Mouse (Mus musculus) myocyte (in vitro differentiated cells): ENCODE data around the gene H2al2a. TPM values are rescaled to one million over a fixed set of nuclear protein-coding genes. Genes with fewer than 3 reads are reported as not detected.

Source experiments
- H3K27me3 ChIP-seq: one replicate; pipeline ENCODE4 v1.6.1; 2011; ENCODE audit not compliant: control insufficient read depth, insufficient read depth, insufficient read length
- H3K36me3 ChIP-seq: one replicate; pipeline ENCODE4 v1.6.1; 2011; ENCODE audit not compliant: control insufficient read depth, insufficient read depth
- H3K4me2 ChIP-seq: one replicate; pipeline ENCODE4 v1.6.1; 2011; ENCODE audit warnings: low read depth, control low read depth
- H3K4me3 ChIP-seq: one replicate; pipeline ENCODE4 v1.5.1; 2011; ENCODE audit warnings: mild to moderate bottlenecking, control low read depth, moderate library complexity
- H3K79me2 ChIP-seq: one replicate; pipeline ENCODE4 v1.6.1; 2011; ENCODE audit not compliant: control insufficient read depth, insufficient read depth
- H3ac ChIP-seq: one replicate; pipeline ENCODE4 v1.6.1; 2011; ENCODE audit not compliant: control insufficient read depth, insufficient read length
- CEBPB ChIP-seq: IDR thresholded peaks from 2 replicates; pipeline ENCODE4 v1.6.1; 2011; ENCODE audit warnings: mild to moderate bottlenecking, moderate library complexity; ENCODE audit not compliant: poor library complexity, insufficient read depth, severe bottlenecking
- E2F4 ChIP-seq: IDR thresholded peaks from one replicate; pipeline ENCODE4 v1.6.1; 2011; ENCODE audit warnings: mild to moderate bottlenecking, control low read depth, moderate library complexity; ENCODE audit not compliant: insufficient read depth
- MAX ChIP-seq: IDR thresholded peaks from one replicate; pipeline ENCODE4 v1.6.1; 2011; ENCODE audit warnings: low read depth, mild to moderate bottlenecking, control low read depth
- MYOD1 ChIP-seq, 3 experiments: IDR thresholded peaks; one replicate each; pipeline ENCODE4 v1.6.1; 2011; ENCODE audit warnings: control low read depth in 2 of 3, low read depth in 2 of 3, mild to moderate bottlenecking in 2 of 3, moderate library complexity in 1 of 3; ENCODE audit not compliant: insufficient read length in 2 of 3, control insufficient read depth in 1 of 3
- MYOG ChIP-seq, 3 experiments: IDR thresholded peaks; one replicate each; pipeline ENCODE4 v1.6.1; 2011; ENCODE audit warnings: control low read depth in 2 of 3, low read depth in 2 of 3, mild to moderate bottlenecking in 2 of 3; ENCODE audit not compliant: insufficient read length in 2 of 3, control insufficient read depth in 1 of 3, insufficient read depth in 1 of 3
- POLR2A ChIP-seq: IDR thresholded peaks from one replicate; pipeline ENCODE4 v1.6.1; 2011; ENCODE audit warnings: low read depth, mild to moderate bottlenecking, control low read depth, moderate library complexity; ENCODE audit not compliant: insufficient read length
- POLR2AphosphoS2 ChIP-seq: IDR thresholded peaks from one replicate; pipeline ENCODE4 v1.6.1; 2011; ENCODE audit warnings: low read depth, control low read depth; ENCODE audit not compliant: insufficient read length
- REST ChIP-seq: IDR thresholded peaks from one replicate; pipeline ENCODE4 v1.6.1; 2011; ENCODE audit warnings: mild to moderate bottlenecking, control low read depth, moderate library complexity; ENCODE audit not compliant: insufficient read depth, insufficient read length
- SRF ChIP-seq: IDR thresholded peaks from one replicate; pipeline ENCODE4 v1.6.1; 2011; ENCODE audit warnings: low read depth; ENCODE audit not compliant: control insufficient read depth, insufficient read length
- TCF12 ChIP-seq: IDR thresholded peaks from one replicate; pipeline ENCODE4 v1.6.1; 2011; ENCODE audit warnings: mild to moderate bottlenecking, control low read depth; ENCODE audit not compliant: poor library complexity, insufficient read depth, severe bottlenecking
- TCF3 ChIP-seq: IDR thresholded peaks from one replicate; pipeline ENCODE4 v1.6.1; 2011; ENCODE audit warnings: low read depth, control low read depth; ENCODE audit not compliant: insufficient read length
- USF1 ChIP-seq: IDR thresholded peaks from one replicate; pipeline ENCODE4 v1.6.1; 2011; ENCODE audit warnings: low read depth, mild to moderate bottlenecking, control low read depth, moderate library complexity
- polyA plus RNA-seq: library from polyadenylated mRNA; unstranded; fragments of >200 nt; fragmentation: generic; extraction: Trizol; gene quantifications from one replicate; pipeline ENCODE4 v1.2.1, GENCODE M21; 2012; ENCODE audit warnings: missing spikeins

The H2al2a gene
- polyA plus RNA-seq, 1 experiment: not detected

DNA sequence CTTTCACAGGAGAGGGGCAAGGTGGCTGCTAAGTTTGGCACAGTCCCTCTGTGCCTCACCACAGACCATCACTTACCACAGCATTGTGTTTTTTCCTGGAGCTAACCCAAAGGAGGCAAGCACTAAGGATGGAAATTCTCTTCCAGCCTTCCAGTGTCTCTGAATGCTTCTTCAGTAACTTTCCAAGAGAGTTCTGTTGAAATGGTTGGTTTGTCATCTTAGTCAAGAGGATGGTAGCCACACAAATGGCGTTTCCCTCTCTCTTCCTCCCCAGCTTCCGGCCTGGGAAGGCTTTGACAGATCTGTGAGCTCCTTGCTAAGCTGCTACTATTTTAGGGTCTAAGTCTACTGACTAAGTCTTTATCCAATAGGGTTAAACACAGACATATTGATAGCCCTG, 40.7 kb upstream of the H2al2a start, which contains the start of gene A930004D18Rik:
Gene A930004D18Rik (minus strand): TSS at position 247 of the 400 bp plus-strand sequence.
- H3K27me3 ChIP-seq: no peaks in the 10 kb centered on the region
- no peak within 1 kb of the TSS for H3K4me2 ChIP-seq
- TF ChIP-seq USF1: no peak
- no peak for TF ChIP-seq TCF12
- no peak for TF ChIP-seq MYOD1 (IDR thresholded peaks at IDR 0.05; ENCODE audit: control insufficient read depth in 1 of 3, insufficient read length in 2 of 3, low read depth in 2 of 3)
- TF ChIP-seq E2F4: no peak
- TF ChIP-seq REST: no peak
- TF ChIP-seq MYOG (IDR thresholded peaks at IDR 0.05; ENCODE audit: control insufficient read depth in 1 of 3, insufficient read depth in 1 of 3, insufficient read length in 2 of 3, low read depth in 2 of 3): no peak
- no peak for TF ChIP-seq CEBPB
- TF ChIP-seq POLR2A: no peak
- TF ChIP-seq MAX: no peak
- TF ChIP-seq TCF3: no peak
- no peak for TF ChIP-seq POLR2AphosphoS2
- no peak for TF ChIP-seq SRF
- no peak within 1 kb of the TSS for H3ac ChIP-seq
- no peak within 1 kb of the TSS for H3K4me3 ChIP-seq
- H3K79me2 ChIP-seq: no peaks in the 10 kb centered on the region
- no peaks in the 10 kb centered on the region for H3K36me3 ChIP-seq

DNA sequence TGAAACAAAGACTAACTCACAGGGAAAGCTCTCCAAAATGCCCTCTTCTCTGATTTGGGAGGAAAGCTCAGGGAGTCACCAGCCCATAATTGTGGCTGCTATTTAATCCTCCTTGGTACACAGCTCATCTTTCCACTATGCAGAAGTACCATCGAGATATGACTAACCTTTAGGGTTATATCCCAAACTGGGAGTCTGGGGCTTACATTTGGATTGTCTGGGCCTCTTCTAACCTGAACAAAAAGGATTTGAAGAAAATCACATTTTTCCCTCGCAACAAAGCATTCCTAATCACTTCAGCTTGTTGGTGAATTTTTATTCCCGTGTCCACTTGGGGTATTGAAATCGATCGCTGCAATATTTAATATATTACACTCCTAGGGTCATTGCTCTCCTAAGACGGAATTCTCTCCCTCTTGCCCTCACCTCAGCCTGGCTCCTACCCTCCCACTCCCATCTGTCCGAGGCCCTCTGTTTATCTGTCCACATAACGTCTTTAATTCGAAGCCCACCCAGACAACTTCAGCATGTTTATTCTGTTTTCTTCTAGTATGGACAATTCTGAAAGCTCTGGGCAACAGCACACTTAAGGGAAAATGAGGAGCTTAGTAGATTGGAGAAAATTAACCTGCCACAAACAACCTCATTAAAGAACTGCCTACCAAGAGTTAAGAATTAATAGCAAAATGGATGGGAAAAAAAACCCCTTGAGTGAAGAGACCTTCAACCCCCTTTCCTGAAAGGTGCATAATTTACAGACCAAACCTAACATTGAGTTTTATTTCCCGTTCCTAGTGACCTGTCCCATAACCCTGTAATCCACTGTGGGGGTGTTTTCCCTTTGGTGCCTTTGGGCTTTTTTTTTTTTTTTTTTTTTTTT, 37.9 kb upstream of the H2al2a start:
- no peak overlapping the region for H3K4me2 ChIP-seq
- H3K36me3 ChIP-seq: no peaks in the 10 kb centered on the region
- H3K27me3 ChIP-seq: no peaks in the 10 kb centered on the region
- H3K4me3 ChIP-seq: no peak overlapping the region
- no peaks in the 10 kb centered on the region for H3K79me2 ChIP-seq
- no peak for TF ChIP-seq POLR2AphosphoS2
- no peak overlapping the region for H3ac ChIP-seq

DNA sequence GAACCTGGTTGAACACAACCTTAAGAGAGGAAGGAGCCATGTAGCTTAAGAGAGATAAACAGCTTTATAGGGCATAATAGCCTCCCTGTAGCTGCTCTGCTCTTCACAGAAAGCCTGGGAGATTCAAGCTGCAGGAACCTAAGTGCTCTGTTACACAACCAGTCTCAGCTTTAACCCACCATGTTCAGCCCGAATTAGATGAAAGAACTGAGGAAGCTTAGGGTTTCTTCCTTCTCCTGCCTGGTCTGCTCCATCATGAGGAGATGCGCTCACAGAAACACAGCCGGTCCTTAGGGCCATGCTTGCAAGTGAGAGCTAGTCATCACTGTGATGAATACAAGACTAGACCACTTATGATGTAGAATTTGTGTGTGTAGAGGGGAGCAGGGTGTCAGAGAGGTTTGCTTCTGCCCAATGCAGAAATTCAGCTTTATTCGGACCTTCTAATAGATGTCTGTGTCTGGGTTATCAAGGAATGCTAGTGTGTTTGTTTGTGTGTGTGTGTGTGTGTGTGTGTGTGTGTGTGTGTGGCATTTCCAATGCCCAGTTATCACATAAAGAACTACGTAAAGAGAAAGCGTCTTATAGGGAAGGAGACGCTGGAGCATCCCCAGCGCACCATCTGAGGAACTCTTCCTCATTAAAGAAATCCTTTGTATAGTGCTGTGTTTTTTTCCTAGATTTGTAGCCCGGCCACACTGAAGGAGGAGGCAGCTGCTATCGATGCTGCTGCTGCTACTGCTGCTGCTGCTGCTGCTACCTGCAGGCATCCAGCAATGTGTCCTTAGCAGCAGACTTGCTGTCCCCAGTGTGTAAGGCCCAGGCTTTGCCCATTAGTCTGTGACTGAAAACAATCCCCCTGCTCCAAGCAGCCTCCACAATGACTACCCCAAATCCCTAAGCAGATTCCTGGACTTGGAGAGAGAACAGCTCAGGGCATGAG, 36.7 kb upstream of the H2al2a start:
- no peak overlapping the region for H3ac ChIP-seq
- no peak overlapping the region for H3K4me2 ChIP-seq
- no peak overlapping the region for H3K4me3 ChIP-seq
- no peak for TF ChIP-seq CEBPB
- TF ChIP-seq E2F4: no peak
- no peak for TF ChIP-seq MYOG (IDR thresholded peaks at IDR 0.05; ENCODE audit: control insufficient read depth in 1 of 3, insufficient read depth in 1 of 3, insufficient read length in 2 of 3, low read depth in 2 of 3)
- no peak for TF ChIP-seq REST
- no peak for TF ChIP-seq MYOD1 (IDR thresholded peaks at IDR 0.05; ENCODE audit: control insufficient read depth in 1 of 3, insufficient read length in 2 of 3, low read depth in 2 of 3)
- no peak for TF ChIP-seq TCF3
- no peak for TF ChIP-seq MAX
- TF ChIP-seq POLR2A: no peak
- TF ChIP-seq TCF12: no peak
- H3K27me3 ChIP-seq: no peaks in the 10 kb centered on the region
- H3K79me2 ChIP-seq: no peaks in the 10 kb centered on the region
- no peaks in the 10 kb centered on the region for H3K36me3 ChIP-seq

DNA sequence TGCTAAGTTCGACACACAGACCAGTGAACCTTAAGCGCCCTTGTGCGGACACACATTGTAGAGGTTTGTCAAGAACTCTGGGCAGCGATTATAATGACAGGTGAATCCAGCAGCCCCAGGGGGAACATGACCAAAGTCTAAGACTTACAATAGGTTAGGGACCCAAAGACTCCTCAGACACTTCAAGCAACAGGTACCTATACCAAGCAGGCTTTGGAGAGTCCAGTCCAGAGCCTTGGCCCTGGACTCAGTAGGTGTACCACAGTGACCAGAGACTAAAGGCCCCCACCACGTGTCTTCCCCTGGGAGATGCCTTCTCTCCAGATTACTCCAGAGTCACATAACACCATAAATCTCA, 35.8 kb upstream of the H2al2a start:
- H3K27me3 ChIP-seq: no peaks in the 10 kb centered on the region
- H3K4me2 ChIP-seq: no peak overlapping the region
- TF ChIP-seq MYOD1 (IDR thresholded peaks at IDR 0.05; ENCODE audit: control insufficient read depth in 1 of 3, insufficient read length in 2 of 3, low read depth in 2 of 3) (no peak), REST (no peak), USF1 (no peak), MYOG (IDR thresholded peaks at IDR 0.05; ENCODE audit: control insufficient read depth in 1 of 3, insufficient read depth in 1 of 3, insufficient read length in 2 of 3, low read depth in 2 of 3) (no peak), POLR2AphosphoS2 (no peak), MAX (no peak), SRF (no peak), CEBPB (no peak), E2F4 (no peak), TCF3 (no peak), TCF12 (no peak), POLR2A (no peak)
- no peaks in the 10 kb centered on the region for H3K79me2 ChIP-seq
- no peaks in the 10 kb centered on the region for H3K36me3 ChIP-seq
- no peak overlapping the region for H3ac ChIP-seq
- no peak overlapping the region for H3K4me3 ChIP-seq
